Mouse (Mus musculus): ENCODE data around the gene Dda1. TPM values are rescaled to one million over a fixed set of nuclear protein-coding genes. Genes with fewer than 3 reads are reported as not detected.

Gene Dda1
- polyA plus RNA-seq (2014; fragmentation: Illumina TruSeq; extraction: RNeasy Lipid Tissue Mini Kit (QIAGEN cat#74804); ENCODE audit: low read depth, low replicate concordance), result 3.4 TPM

GRCm38 (mm10) chr8:71468916-71469315, at the start of gene Dda1:
TSS of gene Dda1 (plus strand) at chr8:71469199.

GRCm38 (mm10) chr8:71463188-71464033, 5.6 kb upstream of the Dda1 start, which contains the start of gene Abhd8:
TSS of gene Abhd8 (minus strand) at chr8:71463655.

GRCm38 (mm10) chr8:71464513-71465500, 4.2 kb upstream of the Dda1 start, which contains the start of gene Mrpl34:
TSS of gene Mrpl34 (plus strand) at chr8:71464959.

GRCm38 (mm10) chr8:71485142-71486135, 16.4 kb downstream of the Dda1 start, which contains the start of gene Ano8:
TSS of gene Ano8 (minus strand) at chr8:71485963.

GRCm38 (mm10) chr8:71487691-71488445, 18.9 kb downstream of the Dda1 start, which contains the start of gene Gtpbp3:
TSS of gene Gtpbp3 (plus strand) at chr8:71488103.

GRCm38 (mm10) chr8:71511644-71512043, 42.6 kb downstream of the Dda1 start, which contains the start of gene Plvap:
TSS of gene Plvap (minus strand) at chr8:71511752.

GRCm38 (mm10) chr8:71525226-71526050, 56.4 kb downstream of the Dda1 start, which contains the start of gene Ccdc194:
TSS of gene Ccdc194 (minus strand) at chr8:71525711.

Other genes starting within 250 kb of the Dda1 start
- 4.1 TPM for gene Myo9b, start 196.5 kb upstream of the Dda1 start, polyA plus RNA-seq (2014; fragmentation: Illumina TruSeq; extraction: RNeasy Lipid Tissue Mini Kit (QIAGEN cat#74804); ENCODE audit: low read depth, low replicate concordance)
- 2.9 TPM for gene Haus8, start 196.3 kb upstream of the Dda1 start, polyA plus RNA-seq (2014; fragmentation: Illumina TruSeq; extraction: RNeasy Lipid Tissue Mini Kit (QIAGEN cat#74804); ENCODE audit: low read depth, low replicate concordance)
- 1.8 TPM for gene Use1, start 102.4 kb upstream of the Dda1 start, polyA plus RNA-seq (2014; fragmentation: Illumina TruSeq; extraction: RNeasy Lipid Tissue Mini Kit (QIAGEN cat#74804); ENCODE audit: low read depth, low replicate concordance)
- gene Ocel1, start 97.9 kb upstream of the Dda1 start, polyA plus RNA-seq (2014; fragmentation: Illumina TruSeq; extraction: RNeasy Lipid Tissue Mini Kit (QIAGEN cat#74804); ENCODE audit: low read depth, low replicate concordance), result 1.9 TPM
- gene Nr2f6, start 87.2 kb upstream of the Dda1 start, polyA plus RNA-seq (2014; fragmentation: Illumina TruSeq; extraction: RNeasy Lipid Tissue Mini Kit (QIAGEN cat#74804); ENCODE audit: low read depth, low replicate concordance), result 3.4 TPM
- gene Ushbp1, start 73.4 kb upstream of the Dda1 start, polyA plus RNA-seq (2014; fragmentation: Illumina TruSeq; extraction: RNeasy Lipid Tissue Mini Kit (QIAGEN cat#74804); ENCODE audit: low read depth, low replicate concordance), result 2.4 TPM
- 30.8 TPM for gene Babam1, start 72.3 kb upstream of the Dda1 start, polyA plus RNA-seq (2014; fragmentation: Illumina TruSeq; extraction: RNeasy Lipid Tissue Mini Kit (QIAGEN cat#74804); ENCODE audit: low read depth, low replicate concordance)
- 0.41 TPM for gene Ankle1, start 63.2 kb upstream of the Dda1 start, polyA plus RNA-seq (2014; fragmentation: Illumina TruSeq; extraction: RNeasy Lipid Tissue Mini Kit (QIAGEN cat#74804); ENCODE audit: low read depth, low replicate concordance)
- gene Abhd8, start 5.5 kb upstream of the Dda1 start, polyA plus RNA-seq (2014; fragmentation: Illumina TruSeq; extraction: RNeasy Lipid Tissue Mini Kit (QIAGEN cat#74804); ENCODE audit: low read depth, low replicate concordance), result 1.1 TPM
- gene Mrpl34, start 4.2 kb upstream of the Dda1 start, polyA plus RNA-seq (2014; fragmentation: Illumina TruSeq; extraction: RNeasy Lipid Tissue Mini Kit (QIAGEN cat#74804); ENCODE audit: low read depth, low replicate concordance), result 10.8 TPM
- gene Ano8, start 16.8 kb downstream of the Dda1 start, polyA plus RNA-seq (2014; fragmentation: Illumina TruSeq; extraction: RNeasy Lipid Tissue Mini Kit (QIAGEN cat#74804); ENCODE audit: low read depth, low replicate concordance), result 1.0 TPM
- 1.6 TPM for gene Gtpbp3, start 18.9 kb downstream of the Dda1 start, polyA plus RNA-seq (2014; fragmentation: Illumina TruSeq; extraction: RNeasy Lipid Tissue Mini Kit (QIAGEN cat#74804); ENCODE audit: low read depth, low replicate concordance)
- gene Plvap, start 42.6 kb downstream of the Dda1 start, polyA plus RNA-seq (2014; fragmentation: Illumina TruSeq; extraction: RNeasy Lipid Tissue Mini Kit (QIAGEN cat#74804); ENCODE audit: low read depth, low replicate concordance), result 4.8 TPM
- gene Ccdc194, start 56.5 kb downstream of the Dda1 start, polyA plus RNA-seq (2014; fragmentation: Illumina TruSeq; extraction: RNeasy Lipid Tissue Mini Kit (QIAGEN cat#74804); ENCODE audit: low read depth, low replicate concordance), result not detected
- gene Bst2, start 68.3 kb downstream of the Dda1 start, polyA plus RNA-seq (2014; fragmentation: Illumina TruSeq; extraction: RNeasy Lipid Tissue Mini Kit (QIAGEN cat#74804); ENCODE audit: low read depth, low replicate concordance), result 6.9 TPM
- gene Mvb12a, start 73.7 kb downstream of the Dda1 start, polyA plus RNA-seq (2014; fragmentation: Illumina TruSeq; extraction: RNeasy Lipid Tissue Mini Kit (QIAGEN cat#74804); ENCODE audit: low read depth, low replicate concordance), result 0.70 TPM
- gene Tmem221, start 89.7 kb downstream of the Dda1 start, polyA plus RNA-seq (2014; fragmentation: Illumina TruSeq; extraction: RNeasy Lipid Tissue Mini Kit (QIAGEN cat#74804); ENCODE audit: low read depth, low replicate concordance), result 3.8 TPM
- gene Nxnl1, start 97.4 kb downstream of the Dda1 start, polyA plus RNA-seq (2014; fragmentation: Illumina TruSeq; extraction: RNeasy Lipid Tissue Mini Kit (QIAGEN cat#74804); ENCODE audit: low read depth, low replicate concordance), result 0.35 TPM
- gene Slc27a1, start 99.7 kb downstream of the Dda1 start, polyA plus RNA-seq (2014; fragmentation: Illumina TruSeq; extraction: RNeasy Lipid Tissue Mini Kit (QIAGEN cat#74804); ENCODE audit: low read depth, low replicate concordance), result 14.2 TPM
- gene Pgls, start 123.0 kb downstream of the Dda1 start, polyA plus RNA-seq (2014; fragmentation: Illumina TruSeq; extraction: RNeasy Lipid Tissue Mini Kit (QIAGEN cat#74804); ENCODE audit: low read depth, low replicate concordance), result 0.82 TPM
- not detected for gene Fam129c, start 128.4 kb downstream of the Dda1 start, polyA plus RNA-seq (2014; fragmentation: Illumina TruSeq; extraction: RNeasy Lipid Tissue Mini Kit (QIAGEN cat#74804); ENCODE audit: low read depth, low replicate concordance)
- gene Colgalt1, start 141.8 kb downstream of the Dda1 start, polyA plus RNA-seq (2014; fragmentation: Illumina TruSeq; extraction: RNeasy Lipid Tissue Mini Kit (QIAGEN cat#74804); ENCODE audit: low read depth, low replicate concordance), result 54.8 TPM
- 0.70 TPM for gene Unc13a, start 202.6 kb downstream of the Dda1 start, polyA plus RNA-seq (2014; fragmentation: Illumina TruSeq; extraction: RNeasy Lipid Tissue Mini Kit (QIAGEN cat#74804); ENCODE audit: low read depth, low replicate concordance)
- gene Jak3, start 207.1 kb downstream of the Dda1 start, polyA plus RNA-seq (2014; fragmentation: Illumina TruSeq; extraction: RNeasy Lipid Tissue Mini Kit (QIAGEN cat#74804); ENCODE audit: low read depth, low replicate concordance), result not detected
- gene Insl3, start 220.0 kb downstream of the Dda1 start, polyA plus RNA-seq (2014; fragmentation: Illumina TruSeq; extraction: RNeasy Lipid Tissue Mini Kit (QIAGEN cat#74804); ENCODE audit: low read depth, low replicate concordance), result not detected
- 9.2 TPM for gene B3gnt3, start 232.6 kb downstream of the Dda1 start, polyA plus RNA-seq (2014; fragmentation: Illumina TruSeq; extraction: RNeasy Lipid Tissue Mini Kit (QIAGEN cat#74804); ENCODE audit: low read depth, low replicate concordance)

All from adrenal gland, adult 10 weeks (tissue).